Mouse (Mus musculus): ENCODE data around the gene Gm10318. TPM values are rescaled to one million over a fixed set of nuclear protein-coding genes. Genes with fewer than 3 reads are reported as not detected.
A peak's percentile ranks its signal among the peaks of the same experiment; 100 is the strongest.

Gm10318 gene
- polyA plus RNA-seq, 1 experiment = not detected

GRCm38 (mm10) chr10:77864762-77865143, 12.1 kb downstream of the Gm10318 start:
- Histone ChIP-seq H3K27ac (ENCODE audit: control insufficient read depth, insufficient read depth, low read depth, low read length) (no peak overlapping the region), H3K36me3 (ENCODE audit: control insufficient read depth, insufficient read depth, low read length) (no peaks in the 10 kb centered on the region), H3K4me3 (ENCODE audit: control insufficient read depth, low read depth, low read length) (peak overlapping the region; percentile 3; the same call in 1 of the 2 replicates), H3K4me1 (ENCODE audit: control insufficient read depth, insufficient read depth, low read length) (no peaks in the 10 kb centered on the region), H3K27me3 (ENCODE audit: control insufficient read depth, insufficient read depth, low read length) (no peaks in the 10 kb centered on the region)
- TF ChIP-seq POLR2A (IDR thresholded peaks at IDR 0.05; ENCODE audit: control insufficient read depth, low read depth, low read length) (no peak), CTCF (IDR thresholded peaks at IDR 0.05; ENCODE audit: control insufficient read depth, insufficient read depth, insufficient replicate concordance, low read depth, low read length) (no peak)

GRCm38 (mm10) chr10:77867546-77867945, 14.9 kb downstream of the Gm10318 start:
- H3K36me3 ChIP-seq (ENCODE audit: control insufficient read depth, insufficient read depth, low read length) = no peaks in the 10 kb centered on the region
- H3K4me1 ChIP-seq (ENCODE audit: control insufficient read depth, insufficient read depth, low read length) = no peaks in the 10 kb centered on the region
- H3K27ac ChIP-seq (ENCODE audit: control insufficient read depth, insufficient read depth, low read depth, low read length) = no peak overlapping the region
- H3K4me3 ChIP-seq (ENCODE audit: control insufficient read depth, low read depth, low read length) = no peak overlapping the region
- no peak for TF ChIP-seq CTCF (IDR thresholded peaks at IDR 0.05; ENCODE audit: control insufficient read depth, insufficient read depth, insufficient replicate concordance, low read depth, low read length)
- no peak for TF ChIP-seq POLR2A (IDR thresholded peaks at IDR 0.05; ENCODE audit: control insufficient read depth, low read depth, low read length)
- H3K27me3 ChIP-seq (ENCODE audit: control insufficient read depth, insufficient read depth, low read length) = no peaks in the 10 kb centered on the region

DNA sequence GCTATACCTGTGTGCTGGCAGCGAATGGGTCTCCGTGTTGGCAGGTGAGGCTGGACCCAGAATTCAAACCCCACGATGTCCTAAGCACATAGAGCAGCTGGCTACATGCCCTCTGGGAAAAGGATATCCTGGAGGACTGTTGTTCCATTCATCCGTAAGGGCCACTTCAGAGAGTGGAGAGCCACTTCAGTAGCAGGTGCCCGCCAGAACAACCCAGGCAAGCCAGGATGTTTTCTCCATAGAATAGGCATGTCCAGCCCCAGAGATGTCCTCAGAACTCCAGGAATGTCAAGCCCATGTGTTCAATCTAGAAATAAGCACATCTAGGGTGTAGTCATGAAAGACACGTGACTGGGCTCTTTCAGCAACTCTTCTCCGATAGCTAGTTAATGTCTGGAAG, 17.0 kb downstream of the Gm10318 start:
- H3K27ac ChIP-seq (ENCODE audit: control insufficient read depth, insufficient read depth, low read depth, low read length) = no peak overlapping the region
- no peak overlapping the region for H3K4me3 ChIP-seq (ENCODE audit: control insufficient read depth, low read depth, low read length)
- no peaks in the 10 kb centered on the region for H3K27me3 ChIP-seq (ENCODE audit: control insufficient read depth, insufficient read depth, low read length)
- H3K4me1 ChIP-seq (ENCODE audit: control insufficient read depth, insufficient read depth, low read length) = no peaks in the 10 kb centered on the region
- H3K36me3 ChIP-seq (ENCODE audit: control insufficient read depth, insufficient read depth, low read length) = no peaks in the 10 kb centered on the region
- TF ChIP-seq CTCF (IDR thresholded peaks at IDR 0.05; ENCODE audit: control insufficient read depth, insufficient read depth, insufficient replicate concordance, low read depth, low read length) = no peak
- no peak for TF ChIP-seq POLR2A (IDR thresholded peaks at IDR 0.05; ENCODE audit: control insufficient read depth, low read depth, low read length)

GRCm38 (mm10) chr10:77878985-77879384, 26.3 kb downstream of the Gm10318 start:
- TF ChIP-seq CTCF (IDR thresholded peaks at IDR 0.05; ENCODE audit: control insufficient read depth, insufficient read depth, insufficient replicate concordance, low read depth, low read length) (peak; percentile 46; the same call in 1 of the 2 replicates), POLR2A (IDR thresholded peaks at IDR 0.05; ENCODE audit: control insufficient read depth, low read depth, low read length) (no peak)
- Histone ChIP-seq H3K27me3 (ENCODE audit: control insufficient read depth, insufficient read depth, low read length) (no peaks in the 10 kb centered on the region), H3K4me3 (ENCODE audit: control insufficient read depth, low read depth, low read length) (no peak overlapping the region), H3K4me1 (ENCODE audit: control insufficient read depth, insufficient read depth, low read length) (no peaks in the 10 kb centered on the region; the same call in 1 of the 2 replicates), H3K36me3 (ENCODE audit: control insufficient read depth, insufficient read depth, low read length) (no peaks in the 10 kb centered on the region), H3K27ac (ENCODE audit: control insufficient read depth, insufficient read depth, low read depth, low read length) (no peak overlapping the region)

GRCm38 (mm10) chr10:77880305-77880704, 27.6 kb downstream of the Gm10318 start:
- Histone ChIP-seq H3K27ac (ENCODE audit: control insufficient read depth, insufficient read depth, low read depth, low read length) (no peak overlapping the region), H3K36me3 (ENCODE audit: control insufficient read depth, insufficient read depth, low read length) (no peaks in the 10 kb centered on the region), H3K4me1 (ENCODE audit: control insufficient read depth, insufficient read depth, low read length) (no peaks in the 10 kb centered on the region; the same call in 1 of the 2 replicates), H3K4me3 (ENCODE audit: control insufficient read depth, low read depth, low read length) (no peak overlapping the region), H3K27me3 (ENCODE audit: control insufficient read depth, insufficient read depth, low read length) (no peaks in the 10 kb centered on the region)
- no peak for TF ChIP-seq CTCF (IDR thresholded peaks at IDR 0.05; ENCODE audit: control insufficient read depth, insufficient read depth, insufficient replicate concordance, low read depth, low read length)

- Histone ChIP-seq H3K4me3 (ENCODE audit: control insufficient read depth, low read depth, low read length) (no peak overlapping the region), H3K36me3 (ENCODE audit: control insufficient read depth, insufficient read depth, low read length) (no peaks in the 10 kb centered on the region), H3K27ac (ENCODE audit: control insufficient read depth, insufficient read depth, low read depth, low read length) (no peak overlapping the region), H3K4me1 (ENCODE audit: control insufficient read depth, insufficient read depth, low read length) (no peaks in the 10 kb centered on the region; the same call in 1 of the 2 replicates), H3K27me3 (ENCODE audit: control insufficient read depth, insufficient read depth, low read length) (no peaks in the 10 kb centered on the region)
- peak; percentile 43; the same call in 1 of the 2 replicates for TF ChIP-seq CTCF (IDR thresholded peaks at IDR 0.05; ENCODE audit: control insufficient read depth, insufficient read depth, insufficient replicate concordance, low read depth, low read length)
- TF ChIP-seq POLR2A (IDR thresholded peaks at IDR 0.05; ENCODE audit: control insufficient read depth, low read depth, low read length) = no peak
These were observed 29.9 kb downstream of the Gm10318 start for GRCm38 (mm10) chr10:77882553-77882952.

- Histone ChIP-seq H3K4me3 (ENCODE audit: control insufficient read depth, low read depth, low read length) (no peak overlapping the region), H3K4me1 (ENCODE audit: control insufficient read depth, insufficient read depth, low read length) (no peaks in the 10 kb centered on the region; the same call in 1 of the 2 replicates)
These were observed 33.5 kb downstream of the Gm10318 start for GRCm38 (mm10) chr10:77886007-77886747.

More at GRCm38 (mm10) chr10:77886007-77886747, 33.5 kb downstream of the Gm10318 start:
- H3K27ac ChIP-seq (ENCODE audit: control insufficient read depth, insufficient read depth, low read depth, low read length) = no peak overlapping the region
- no peaks in the 10 kb centered on the region for H3K27me3 ChIP-seq (ENCODE audit: control insufficient read depth, insufficient read depth, low read length)
- no peak for TF ChIP-seq CTCF (IDR thresholded peaks at IDR 0.05; ENCODE audit: control insufficient read depth, insufficient read depth, insufficient replicate concordance, low read depth, low read length)
- TF ChIP-seq POLR2A (IDR thresholded peaks at IDR 0.05; ENCODE audit: control insufficient read depth, low read depth, low read length) = no peak
- no peaks in the 10 kb centered on the region for H3K36me3 ChIP-seq (ENCODE audit: control insufficient read depth, insufficient read depth, low read length)
